Mouse (Mus musculus) MEL (cell line): ENCODE results near the gene Cpne2. TPM values are rescaled to one million over a fixed set of nuclear protein-coding genes. Genes with fewer than 3 reads are reported as not detected.

Experiments
- DNase-seq: peaks from one replicate; pipeline ENCODE4 v3.0.0; 2011; ENCODE audit warnings: low read depth, low spot score
- H3K27ac ChIP-seq: 2 replicates; pipeline ENCODE4 v1.5.1; 2012; ENCODE audit warnings: low read depth, mild to moderate bottlenecking, control low read depth, low read length, moderate library complexity; ENCODE audit not compliant: control insufficient read depth
- H3K27me3 ChIP-seq, 2 experiments: fragments of 150-350 bp in 1 of 2; sonication (generic) in 1 of 2; 2 replicates each; pipeline ENCODE4 v1.6.1; 2012; ENCODE audit warnings: low read length in 2 of 2, mild to moderate bottlenecking in 2 of 2, improper control_type of control experiment in 1 of 2, moderate library complexity in 1 of 2; ENCODE audit not compliant: insufficient read depth in 2 of 2, control insufficient read depth in 1 of 2
- H3K36me3 ChIP-seq, 2 experiments: 2 replicates each; pipeline ENCODE4 v1.6.1; 2012 to 2014; ENCODE audit warnings: low read length in 2 of 2, improper control_type of control experiment in 1 of 2, inconsistent platforms in 1 of 2, mild to moderate bottlenecking in 1 of 2; ENCODE audit not compliant: insufficient read depth in 2 of 2, control insufficient read depth in 1 of 2
- H3K4me1 ChIP-seq, 2 experiments: fragments of 150-350 bp in 1 of 2; sonication (generic) in 1 of 2; 2 replicates each; pipeline ENCODE4 v1.6.1; 2012; ENCODE audit warnings: low read length in 2 of 2, improper control_type of control experiment in 1 of 2, mild to moderate bottlenecking in 1 of 2; ENCODE audit not compliant: insufficient read depth in 2 of 2, control insufficient read depth in 1 of 2
- H3K4me3 ChIP-seq, 2 experiments: fragments of 150-350 bp in 1 of 2; sonication (generic) in 1 of 2; 2 replicates each; pipeline ENCODE4 v1.5.1; 2012; ENCODE audit warnings: low read depth in 2 of 2, low read length in 2 of 2, mild to moderate bottlenecking in 2 of 2, moderate library complexity in 2 of 2, control low read depth in 1 of 2, improper control_type of control experiment in 1 of 2; ENCODE audit not compliant: control insufficient read depth in 1 of 2, insufficient read depth in 1 of 2
- H3K79me2 ChIP-seq: 2 replicates; pipeline ENCODE4 v1.6.1; 2012; ENCODE audit warnings: mild to moderate bottlenecking, low read length, moderate library complexity; ENCODE audit not compliant: control insufficient read depth, poor library complexity, insufficient read depth
- H3K9ac ChIP-seq: 2 replicates; pipeline ENCODE4 v1.6.1; 2012; ENCODE audit warnings: low read depth, mild to moderate bottlenecking, control low read depth, low read length, moderate library complexity; ENCODE audit not compliant: control insufficient read depth, poor library complexity, severe bottlenecking
- H3K9me3 ChIP-seq: fragments of 150-350 bp; sonication (generic); replicated peaks from 2 replicates; pipeline ENCODE4 v1.6.1; 2012; ENCODE audit warnings: mild to moderate bottlenecking, low read length, improper control_type of control experiment, moderate library complexity; ENCODE audit not compliant: insufficient read depth
- CHD2 ChIP-seq: IDR thresholded peaks from 2 replicates; pipeline ENCODE4 v1.6.1; 2011; ENCODE audit warnings: low read length, improper control_type of control experiment
- CTCF ChIP-seq, 3 experiments: IDR thresholded peaks in 2 of 3; conservative IDR thresholded peaks in 1 of 3; 2 replicates each; pipeline ENCODE4 v1.5.1; 2011 to 2012; ENCODE audit warnings: low read length in 3 of 3, low read depth in 2 of 3, mild to moderate bottlenecking in 2 of 3, improper control_type of control experiment in 1 of 3, inconsistent platforms in 1 of 3, mixed read lengths in 1 of 3, moderate library complexity in 1 of 3; ENCODE audit not compliant: control insufficient read depth in 1 of 3, insufficient read depth in 1 of 3, poor library complexity in 1 of 3, severe bottlenecking in 1 of 3
- E2F4 ChIP-seq: IDR thresholded peaks from 2 replicates; pipeline ENCODE4 v1.6.1; 2011; ENCODE audit warnings: low read depth, low read length, improper control_type of control experiment, borderline replicate concordance
- ELF1 ChIP-seq: IDR thresholded peaks from 2 replicates; pipeline ENCODE4 v1.6.1; 2014; ENCODE audit warnings: low read depth, mild to moderate bottlenecking, inconsistent platforms, low read length, improper control_type of control experiment, moderate library complexity
- EP300 ChIP-seq, 2 experiments: IDR thresholded peaks; 2 replicates each; pipeline ENCODE4 v1.6.1; 2011; ENCODE audit warnings: improper control_type of control experiment in 2 of 2, low read length in 2 of 2, low read depth in 1 of 2, mild to moderate bottlenecking in 1 of 2
- ETS1 ChIP-seq: IDR thresholded peaks from 2 replicates; pipeline ENCODE4 v1.6.1; 2012; ENCODE audit warnings: low read depth, mild to moderate bottlenecking, inconsistent platforms, low read length, improper control_type of control experiment, moderate library complexity
- HCFC1 ChIP-seq: IDR thresholded peaks from 2 replicates; pipeline ENCODE4 v1.6.1; 2012; ENCODE audit warnings: low read depth, mild to moderate bottlenecking, inconsistent platforms, low read length, improper control_type of control experiment, moderate library complexity
- KAT2A ChIP-seq: conservative IDR thresholded peaks from 2 replicates; pipeline ENCODE4 v1.6.1; 2012; ENCODE audit warnings: low read depth, low read length, improper control_type of control experiment, inconsistent platforms
- MAX ChIP-seq: IDR thresholded peaks from 2 replicates; pipeline ENCODE4 v1.6.1; 2011; ENCODE audit warnings: low read length, improper control_type of control experiment
- MAZ ChIP-seq: IDR thresholded peaks from 2 replicates; pipeline ENCODE4 v1.6.1; 2012; ENCODE audit warnings: low read depth, mild to moderate bottlenecking, inconsistent platforms, low read length, improper control_type of control experiment
- MEF2A ChIP-seq: IDR thresholded peaks from 2 replicates; pipeline ENCODE4 v1.6.1; 2014; ENCODE audit warnings: low read depth, mild to moderate bottlenecking, inconsistent platforms, low read length, improper control_type of control experiment; ENCODE audit not compliant: poor library complexity, insufficient replicate concordance, severe bottlenecking; ENCODE audit errors: extremely low read depth
- MXI1 ChIP-seq: IDR thresholded peaks from 2 replicates; pipeline ENCODE4 v1.6.1; 2011; ENCODE audit warnings: mild to moderate bottlenecking, low read depth, low read length, improper control_type of control experiment
- POLR2A ChIP-seq, 2 experiments: IDR thresholded peaks; 2 replicates each; pipeline ENCODE4 v1.6.1; 2011 to 2012; ENCODE audit warnings: low read length in 2 of 2, mild to moderate bottlenecking in 2 of 2, control low read depth in 1 of 2, improper control_type of control experiment in 1 of 2, low read depth in 1 of 2, moderate library complexity in 1 of 2; ENCODE audit not compliant: control insufficient read depth in 1 of 2, insufficient read depth in 1 of 2, poor library complexity in 1 of 2
- POLR2AphosphoS5 ChIP-seq: IDR thresholded peaks from 2 replicates; pipeline ENCODE4 v1.6.1; 2012; ENCODE audit warnings: low read depth, borderline replicate concordance, mild to moderate bottlenecking, inconsistent platforms, low read length, moderate library complexity, mixed read lengths
- RAD21 ChIP-seq: IDR thresholded peaks from 2 replicates; pipeline ENCODE4 v1.6.1; 2011; ENCODE audit warnings: mild to moderate bottlenecking, low read depth, low read length, improper control_type of control experiment
- RCOR1 ChIP-seq: IDR thresholded peaks from 2 replicates; pipeline ENCODE4 v1.6.1; 2012; ENCODE audit warnings: low read depth, mild to moderate bottlenecking, inconsistent platforms, low read length, improper control_type of control experiment
- SIN3A ChIP-seq: IDR thresholded peaks from 2 replicates; pipeline ENCODE4 v1.6.1; 2012; ENCODE audit warnings: low read length, improper control_type of control experiment, inconsistent platforms
- SMC3 ChIP-seq: IDR thresholded peaks from 2 replicates; pipeline ENCODE4 v1.6.1; 2011; ENCODE audit warnings: low read depth, low read length, improper control_type of control experiment
- TAL1 ChIP-seq: IDR thresholded peaks from 2 replicates; pipeline ENCODE4 v1.6.1; 2012; ENCODE audit warnings: mild to moderate bottlenecking, inconsistent platforms, low read length, moderate library complexity, mixed read lengths
- TBP ChIP-seq: IDR thresholded peaks from 2 replicates; pipeline ENCODE4 v1.8.0; 2011; ENCODE audit warnings: low read depth, low read length, improper control_type of control experiment
- USF2 ChIP-seq, 2 experiments: IDR thresholded peaks; 2 replicates each; pipeline ENCODE4 v1.6.1; 2011 to 2012; ENCODE audit warnings: improper control_type of control experiment in 2 of 2, low read length in 2 of 2, borderline replicate concordance in 1 of 2, inconsistent platforms in 1 of 2, low read depth in 1 of 2, mild to moderate bottlenecking in 1 of 2; ENCODE audit not compliant: insufficient read depth in 1 of 2
- ZKSCAN1 ChIP-seq: IDR thresholded peaks from 2 replicates; pipeline ENCODE4 v1.6.1; 2012; ENCODE audit warnings: low read depth, mild to moderate bottlenecking, inconsistent platforms, low read length, improper control_type of control experiment, moderate library complexity
- ZMIZ1 ChIP-seq: IDR thresholded peaks from 2 replicates; pipeline ENCODE4 v1.6.1; 2012; ENCODE audit warnings: low read depth, mild to moderate bottlenecking, inconsistent platforms, low read length, improper control_type of control experiment, moderate library complexity
- polyA plus RNA-seq, 2 experiments: library from polyadenylated mRNA; stranded (reverse) in 1 of 2; unstranded in 1 of 2; fragments of >175 nt in 1 of 2; fragments of >200 nt in 1 of 2; gene quantifications; 2 replicates each; pipeline versions ENCODE4 v1.2.1 to v1.2.4; 2012; ENCODE audit warnings: low replicate concordance in 2 of 2, low read depth in 1 of 2; ENCODE audit not compliant: insufficient read length in 2 of 2, insufficient read depth in 1 of 2, missing spikeins in 1 of 2
- total RNA-seq: library from RNA; depleted of rRNA; stranded (reverse); fragments of 300-350 nt; gene quantifications from 2 replicates; pipeline ENCODE4 v1.2.3, GENCODE M21; 2012

Gene Cpne2
- total and polyA plus RNA-seq, 3 experiments, result 19.1 to 29.7 TPM; not detected in 1

DNA sequence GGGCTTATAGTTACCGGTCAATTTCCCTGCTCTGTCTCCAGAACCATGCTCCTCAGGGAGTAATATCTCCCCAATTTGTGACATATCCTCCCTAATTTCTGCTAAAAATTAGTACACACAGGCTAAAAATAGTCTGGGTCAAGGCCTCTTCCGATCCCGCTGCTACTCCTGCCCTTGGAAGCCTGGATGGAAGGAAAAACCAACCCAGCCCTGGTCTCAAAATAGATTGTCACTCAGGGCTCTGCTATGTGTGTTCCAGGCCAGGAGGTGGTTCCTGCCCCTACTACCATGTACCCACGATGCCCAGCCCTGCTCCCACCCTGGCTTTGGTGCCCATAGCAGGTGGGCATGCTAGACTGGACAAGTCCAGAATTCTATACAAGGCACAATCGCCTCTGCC is 17.2 kb downstream of the Cpne2 start:
- H3K4me1 ChIP-seq, result peaks cover 4 to 22% of the 10 kb centered on the region in 2 experiments; a peak in 3 of 4 replicates
- TF ChIP-seq MAZ (no peak), CTCF (IDR thresholded peaks at IDR 0.05 in 2 of 3, conservative IDR thresholded peaks at IDR 0.05 in 1 of 3; ENCODE audit: control insufficient read depth in 1 of 3, insufficient read depth in 1 of 3, low read depth in 2 of 3, low read length in 3 of 3, poor library complexity in 1 of 3, severe bottlenecking in 1 of 3) (no peak), E2F4 (no peak), TBP (no peak), EP300 (IDR thresholded peaks at IDR 0.05; ENCODE audit: low read depth in 1 of 2, low read length in 2 of 2) (no peak), ZKSCAN1 (no peak), CHD2 (no peak), ETS1 (no peak), MAX (no peak), POLR2AphosphoS5 (no peak), MXI1 (no peak), RCOR1 (no peak), ZMIZ1 (no peak), SIN3A (no peak), POLR2A (IDR thresholded peaks at IDR 0.05; ENCODE audit: control insufficient read depth in 1 of 2, insufficient read depth in 1 of 2, low read depth in 1 of 2, low read length in 2 of 2, poor library complexity in 1 of 2) (no peak)
- H3K4me3 ChIP-seq, result no peak overlapping the region
- no peaks in the 10 kb centered on the region for H3K9me3 ChIP-seq
- DNase-seq, result no peak
- H3K36me3 ChIP-seq, result peaks cover 0 to 16% of the 10 kb centered on the region in 2 experiments; a peak in 2 of 4 replicates
- no peaks in the 10 kb centered on the region for H3K27me3 ChIP-seq
- H3K27ac ChIP-seq, result peak overlapping the region; percentile 77; the same call in 1 of the 2 replicates
- no peak overlapping the region for H3K9ac ChIP-seq
- no peaks in the 10 kb centered on the region; the same call in 1 of the 2 replicates for H3K79me2 ChIP-seq

DNA sequence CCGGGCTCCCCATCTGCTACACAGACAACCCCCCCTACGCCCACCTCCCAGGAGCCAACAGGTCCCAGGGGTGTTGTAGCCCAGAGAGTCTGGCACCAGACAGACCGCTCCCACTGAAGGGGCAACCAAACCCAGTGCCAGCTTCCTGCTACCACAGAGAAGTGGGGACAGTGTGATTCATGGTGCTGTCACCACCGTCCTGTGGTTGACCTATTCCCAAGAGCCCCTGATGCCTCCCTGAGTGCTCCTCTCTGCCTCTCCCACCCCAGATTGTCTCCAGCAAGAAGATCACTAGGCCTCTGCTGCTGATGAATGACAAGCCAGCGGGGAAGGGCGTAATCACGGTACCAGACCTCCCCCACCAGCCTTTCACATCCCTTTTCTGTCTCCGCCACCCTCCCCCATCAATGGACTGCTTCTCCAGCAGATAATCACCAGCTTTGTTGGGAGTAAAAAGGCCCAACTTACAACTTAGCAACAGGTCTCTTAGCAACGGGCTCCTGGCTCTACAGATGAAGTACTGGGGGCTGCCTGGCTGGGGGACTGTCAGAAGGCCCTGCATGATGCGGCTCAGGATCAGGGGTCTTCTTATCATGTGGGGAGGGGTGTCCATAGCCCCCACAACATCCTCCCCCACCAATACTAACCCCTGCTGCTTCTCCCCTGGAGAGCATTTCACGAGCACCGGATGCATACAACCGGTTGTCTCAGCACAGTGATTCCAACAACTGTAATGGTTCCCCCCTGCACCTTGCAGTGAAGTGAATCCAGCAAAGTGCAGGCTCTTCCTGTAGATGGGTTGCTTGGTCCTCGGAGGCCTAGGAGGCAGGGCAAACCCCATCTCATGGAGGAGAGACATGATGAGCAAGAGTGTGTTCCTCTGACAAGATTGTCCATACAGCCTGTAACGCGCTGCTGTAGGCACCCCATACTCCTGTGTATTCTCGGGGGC is 19.0 kb downstream of the Cpne2 start:
- Histone ChIP-seq H3K79me2 (no peaks in the 10 kb centered on the region; the same call in 1 of the 2 replicates), H3K9me3 (no peaks in the 10 kb centered on the region), H3K27me3 (no peaks in the 10 kb centered on the region), H3K27ac (no peak overlapping the region), H3K4me3 (no peak overlapping the region), H3K9ac (no peak overlapping the region), H3K36me3 (peaks cover 0 to 16% of the 10 kb centered on the region in 2 experiments; a peak in 2 of 4 replicates), H3K4me1 (peaks cover 4 to 22% of the 10 kb centered on the region in 2 experiments; a peak in 3 of 4 replicates)
- DNase-seq, result peak; percentile 34
- TF ChIP-seq USF2 (IDR thresholded peaks at IDR 0.05; ENCODE audit: borderline replicate concordance in 1 of 2, insufficient read depth in 1 of 2, low read depth in 1 of 2, low read length in 2 of 2) (no peak), KAT2A (no peak), MXI1 (no peak), TAL1 (no peak), MEF2A (no peak), RCOR1 (no peak), MAX (no peak), SMC3 (no peak), ELF1 (no peak), HCFC1 (no peak), EP300 (IDR thresholded peaks at IDR 0.05; ENCODE audit: low read depth in 1 of 2, low read length in 2 of 2) (no peak), RAD21 (no peak)
